Mouse (Mus musculus): Measurements from ENCODE around the gene Tmem115.

DNA sequence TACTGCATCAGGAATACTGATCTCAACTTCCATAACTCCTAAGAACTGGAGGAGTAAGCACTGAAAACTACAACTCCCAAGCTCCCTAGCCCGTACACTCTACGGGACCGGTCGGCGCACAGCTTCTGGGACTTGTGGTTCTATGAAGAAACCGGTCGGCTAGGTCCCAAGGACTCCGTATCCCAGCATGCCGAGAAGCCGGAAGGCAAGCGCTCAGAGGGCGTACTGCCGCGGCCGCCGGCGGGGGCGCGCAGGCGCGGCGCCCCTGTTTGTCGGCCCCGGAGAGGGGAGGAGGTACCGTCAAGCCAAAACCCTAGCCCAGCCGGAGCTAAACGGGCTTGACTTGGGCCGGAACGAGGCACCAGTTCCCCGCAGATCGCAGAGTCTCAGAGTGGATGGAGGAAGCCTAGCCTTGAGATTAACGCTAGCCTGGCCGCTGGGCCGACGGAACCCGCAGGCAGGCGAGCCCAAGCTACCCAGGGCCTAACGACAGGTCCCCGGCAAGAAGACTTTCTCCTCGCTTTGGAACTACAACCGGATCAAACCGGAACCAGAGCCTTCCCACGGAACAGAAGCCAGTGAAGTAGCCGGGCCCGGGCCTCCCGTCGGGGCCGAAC lies at the start of gene Tmem115:
- TF ChIP-seq CTCF (IDR thresholded peaks at IDR 0.05; ENCODE audit: low read depth), result peak; percentile 41
- TF ChIP-seq EP300 (optimal IDR thresholded peaks at IDR 0.05), result no peak
